Mouse (Mus musculus): ENCODE measurements around the gene Thsd7b. TPM values are rescaled to one million over a fixed set of nuclear protein-coding genes. Genes with fewer than 3 reads are reported as not detected.

Gene Thsd7b
- polyA plus RNA-seq, 1 experiment = 0.16 TPM

DNA sequence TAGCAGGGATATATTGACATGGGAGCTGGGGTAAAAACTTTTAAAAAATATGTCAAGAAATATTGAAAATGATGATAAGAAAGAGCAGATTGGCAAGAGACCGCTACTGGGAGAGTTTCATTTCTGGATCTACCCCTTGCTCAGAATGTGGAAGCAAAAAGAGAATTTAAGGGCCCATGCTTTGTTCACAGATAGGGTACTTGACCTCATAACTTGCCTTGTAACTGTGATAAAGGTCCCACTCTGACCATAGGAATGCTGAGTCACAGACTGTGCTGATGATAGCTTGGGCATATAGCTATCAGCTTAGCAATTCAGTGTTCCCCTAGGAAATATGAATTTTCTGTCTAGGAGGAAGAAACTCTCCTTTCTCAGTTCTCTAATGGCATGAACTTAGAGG, 488.1 kb downstream of the Thsd7b start:
- no peaks in the 10 kb centered on the region for H3K27me3 ChIP-seq (ENCODE audit: control insufficient read depth, insufficient read depth, insufficient read length)
- H3K4me2 ChIP-seq (ENCODE audit: low read depth) = no peak overlapping the region
- H3K36me3 ChIP-seq (ENCODE audit: control insufficient read depth, insufficient read depth) = no peaks in the 10 kb centered on the region
- H3K4me3 ChIP-seq = no peak overlapping the region
- TF ChIP-seq CEBPB (IDR thresholded peaks at IDR 0.05; ENCODE audit: insufficient read depth, poor library complexity, severe bottlenecking) (no peak), USF1 (IDR thresholded peaks at IDR 0.05; ENCODE audit: low read depth) (no peak), REST (IDR thresholded peaks at IDR 0.05; ENCODE audit: insufficient read depth, insufficient read length) (no peak), E2F4 (IDR thresholded peaks at IDR 0.05; ENCODE audit: insufficient read depth) (no peak), SRF (IDR thresholded peaks at IDR 0.05; ENCODE audit: control insufficient read depth, insufficient read length, low read depth) (no peak), TCF3 (IDR thresholded peaks at IDR 0.05; ENCODE audit: insufficient read length, low read depth) (no peak), POLR2A (IDR thresholded peaks at IDR 0.05; ENCODE audit: insufficient read length, low read depth) (no peak), POLR2AphosphoS2 (IDR thresholded peaks at IDR 0.05; ENCODE audit: insufficient read length, low read depth) (no peak), MAX (IDR thresholded peaks at IDR 0.05; ENCODE audit: low read depth) (no peak), MYOD1 (IDR thresholded peaks at IDR 0.05; ENCODE audit: control insufficient read depth in 1 of 3, insufficient read length in 2 of 3, low read depth in 2 of 3) (no peak), TCF12 (IDR thresholded peaks at IDR 0.05; ENCODE audit: insufficient read depth, poor library complexity, severe bottlenecking) (no peak), MYOG (IDR thresholded peaks at IDR 0.05; ENCODE audit: control insufficient read depth in 1 of 3, insufficient read depth in 1 of 3, insufficient read length in 2 of 3, low read depth in 2 of 3) (no peak)
- H3ac ChIP-seq (ENCODE audit: control insufficient read depth, insufficient read length) = no peak overlapping the region
- H3K79me2 ChIP-seq (ENCODE audit: control insufficient read depth, insufficient read depth) = no peaks in the 10 kb centered on the region

GRCm38 (mm10) chr1:129764748-129765147, 491.6 kb downstream of the Thsd7b start:
- Histone ChIP-seq H3K4me3 (no peak overlapping the region), H3K4me2 (ENCODE audit: low read depth) (no peak overlapping the region), H3K36me3 (ENCODE audit: control insufficient read depth, insufficient read depth) (no peaks in the 10 kb centered on the region), H3K27me3 (ENCODE audit: control insufficient read depth, insufficient read depth, insufficient read length) (no peaks in the 10 kb centered on the region), H3ac (ENCODE audit: control insufficient read depth, insufficient read length) (no peak overlapping the region), H3K79me2 (ENCODE audit: control insufficient read depth, insufficient read depth) (no peaks in the 10 kb centered on the region)
- TF ChIP-seq MYOG (IDR thresholded peaks at IDR 0.05; ENCODE audit: control insufficient read depth in 1 of 3, insufficient read depth in 1 of 3, insufficient read length in 2 of 3, low read depth in 2 of 3) = no peak
- no peak for TF ChIP-seq MYOD1 (IDR thresholded peaks at IDR 0.05; ENCODE audit: control insufficient read depth in 1 of 3, insufficient read length in 2 of 3, low read depth in 2 of 3)
- no peak for TF ChIP-seq SRF (IDR thresholded peaks at IDR 0.05; ENCODE audit: control insufficient read depth, insufficient read length, low read depth)
- TF ChIP-seq POLR2A (IDR thresholded peaks at IDR 0.05; ENCODE audit: insufficient read length, low read depth) = no peak
- TF ChIP-seq E2F4 (IDR thresholded peaks at IDR 0.05; ENCODE audit: insufficient read depth) = no peak
- TF ChIP-seq USF1 (IDR thresholded peaks at IDR 0.05; ENCODE audit: low read depth) = no peak
- TF ChIP-seq CEBPB (IDR thresholded peaks at IDR 0.05; ENCODE audit: insufficient read depth, poor library complexity, severe bottlenecking) = no peak
- no peak for TF ChIP-seq POLR2AphosphoS2 (IDR thresholded peaks at IDR 0.05; ENCODE audit: insufficient read length, low read depth)
- no peak for TF ChIP-seq MAX (IDR thresholded peaks at IDR 0.05; ENCODE audit: low read depth)
- no peak for TF ChIP-seq TCF12 (IDR thresholded peaks at IDR 0.05; ENCODE audit: insufficient read depth, poor library complexity, severe bottlenecking)
- TF ChIP-seq REST (IDR thresholded peaks at IDR 0.05; ENCODE audit: insufficient read depth, insufficient read length) = no peak
- TF ChIP-seq TCF3 (IDR thresholded peaks at IDR 0.05; ENCODE audit: insufficient read length, low read depth) = no peak

GRCm38 (mm10) chr1:129777055-129777454, 504.0 kb downstream of the Thsd7b start:
- Histone ChIP-seq H3K4me3 (no peak overlapping the region), H3K4me2 (ENCODE audit: low read depth) (no peak overlapping the region), H3K27me3 (ENCODE audit: control insufficient read depth, insufficient read depth, insufficient read length) (no peaks in the 10 kb centered on the region), H3K36me3 (ENCODE audit: control insufficient read depth, insufficient read depth) (no peaks in the 10 kb centered on the region), H3K79me2 (ENCODE audit: control insufficient read depth, insufficient read depth) (no peaks in the 10 kb centered on the region), H3ac (ENCODE audit: control insufficient read depth, insufficient read length) (no peak overlapping the region)
- TF ChIP-seq E2F4 (IDR thresholded peaks at IDR 0.05; ENCODE audit: insufficient read depth) (no peak), TCF12 (IDR thresholded peaks at IDR 0.05; ENCODE audit: insufficient read depth, poor library complexity, severe bottlenecking) (no peak), MYOD1 (IDR thresholded peaks at IDR 0.05; ENCODE audit: control insufficient read depth in 1 of 3, insufficient read length in 2 of 3, low read depth in 2 of 3) (no peak), POLR2A (IDR thresholded peaks at IDR 0.05; ENCODE audit: insufficient read length, low read depth) (no peak), TCF3 (IDR thresholded peaks at IDR 0.05; ENCODE audit: insufficient read length, low read depth) (no peak), USF1 (IDR thresholded peaks at IDR 0.05; ENCODE audit: low read depth) (no peak), POLR2AphosphoS2 (IDR thresholded peaks at IDR 0.05; ENCODE audit: insufficient read length, low read depth) (no peak), MAX (IDR thresholded peaks at IDR 0.05; ENCODE audit: low read depth) (no peak), MYOG (IDR thresholded peaks at IDR 0.05; ENCODE audit: control insufficient read depth in 1 of 3, insufficient read depth in 1 of 3, insufficient read length in 2 of 3, low read depth in 2 of 3) (no peak), REST (IDR thresholded peaks at IDR 0.05; ENCODE audit: insufficient read depth, insufficient read length) (no peak), CEBPB (IDR thresholded peaks at IDR 0.05; ENCODE audit: insufficient read depth, poor library complexity, severe bottlenecking) (no peak), SRF (IDR thresholded peaks at IDR 0.05; ENCODE audit: control insufficient read depth, insufficient read length, low read depth) (no peak)

- TF ChIP-seq MAX (IDR thresholded peaks at IDR 0.05; ENCODE audit: low read depth) = no peak
- no peak for TF ChIP-seq SRF (IDR thresholded peaks at IDR 0.05; ENCODE audit: control insufficient read depth, insufficient read length, low read depth)
- no peak for TF ChIP-seq CEBPB (IDR thresholded peaks at IDR 0.05; ENCODE audit: insufficient read depth, poor library complexity, severe bottlenecking)
- no peak for TF ChIP-seq MYOD1 (IDR thresholded peaks at IDR 0.05; ENCODE audit: control insufficient read depth in 1 of 3, insufficient read length in 2 of 3, low read depth in 2 of 3)
- no peak for TF ChIP-seq USF1 (IDR thresholded peaks at IDR 0.05; ENCODE audit: low read depth)
- no peak for TF ChIP-seq TCF3 (IDR thresholded peaks at IDR 0.05; ENCODE audit: insufficient read length, low read depth)
- no peak for TF ChIP-seq MYOG (IDR thresholded peaks at IDR 0.05; ENCODE audit: control insufficient read depth in 1 of 3, insufficient read depth in 1 of 3, insufficient read length in 2 of 3, low read depth in 2 of 3)
- no peak for TF ChIP-seq REST (IDR thresholded peaks at IDR 0.05; ENCODE audit: insufficient read depth, insufficient read length)
- TF ChIP-seq POLR2AphosphoS2 (IDR thresholded peaks at IDR 0.05; ENCODE audit: insufficient read length, low read depth) = no peak
- no peak for TF ChIP-seq E2F4 (IDR thresholded peaks at IDR 0.05; ENCODE audit: insufficient read depth)
- no peak overlapping the region for H3ac ChIP-seq (ENCODE audit: control insufficient read depth, insufficient read length)
- no peaks in the 10 kb centered on the region for H3K27me3 ChIP-seq (ENCODE audit: control insufficient read depth, insufficient read depth, insufficient read length)
- H3K4me3 ChIP-seq = no peak overlapping the region
- no peaks in the 10 kb centered on the region for H3K79me2 ChIP-seq (ENCODE audit: control insufficient read depth, insufficient read depth)
- no peaks in the 10 kb centered on the region for H3K36me3 ChIP-seq (ENCODE audit: control insufficient read depth, insufficient read depth)
- no peak overlapping the region for H3K4me2 ChIP-seq (ENCODE audit: low read depth)
Observed at GRCm38 (mm10) chr1:129779506-129779905, 506.4 kb downstream of the Thsd7b start.
